Mouse (Mus musculus): ENCODE data around the gene Nlgn2. TPM values are rescaled to one million over a fixed set of nuclear protein-coding genes. Genes with fewer than 3 reads are reported as not detected.
A peak's percentile ranks its signal among the peaks of the same experiment; 100 is the strongest.

Nlgn2 gene
- polyA plus RNA-seq, 1 experiment from 2014 or later, result 14.7 TPM

DNA sequence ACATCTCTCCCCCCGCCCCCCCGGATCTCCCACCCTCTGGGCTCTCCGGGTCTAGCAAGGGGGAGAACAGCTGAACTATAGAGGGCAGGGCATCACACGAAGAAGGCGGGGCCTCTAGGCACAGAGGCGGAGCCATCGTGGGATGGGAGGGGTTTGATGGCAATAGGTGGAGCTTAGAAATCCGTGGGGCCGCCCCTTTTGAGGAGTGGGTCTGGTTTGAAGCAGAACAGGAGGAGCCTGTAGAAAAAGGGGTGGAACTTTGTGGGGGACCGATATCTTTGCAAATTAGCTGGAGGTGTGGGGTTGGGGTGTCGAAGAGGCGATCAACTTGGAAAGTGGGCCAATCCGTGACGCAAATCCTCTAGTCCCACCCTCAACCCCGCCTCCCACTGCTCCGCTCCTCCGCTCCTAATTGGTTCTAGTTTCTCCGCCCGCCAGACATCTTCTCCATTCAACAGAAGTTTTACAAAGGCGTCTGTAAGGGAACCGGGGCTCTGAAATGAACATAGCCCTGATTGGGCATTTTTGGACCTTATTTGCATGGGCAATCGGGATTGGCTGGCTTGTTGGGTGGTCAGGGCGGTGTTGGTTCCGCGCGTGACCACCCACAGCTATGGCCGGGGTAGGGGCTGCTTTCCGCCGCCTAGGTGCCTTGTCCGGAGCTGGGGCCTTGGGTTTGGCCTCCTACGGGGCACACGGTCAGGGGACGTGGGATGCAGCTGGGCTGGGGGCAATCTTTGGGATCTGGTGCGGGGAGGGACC, 549 bp upstream of the Nlgn2 start, which contains the start of gene Tmem256:
Gene Tmem256, plus strand, starts transcription at position 563 of the 762 bp plus-strand sequence.
- Histone ChIP-seq H3K27ac (peak within 1 kb of the TSS; percentile 97), H3K9ac (peak within 1 kb of the TSS; percentile 98), H3K4me3 (peak within 1 kb of the TSS; percentile 88), H3K4me1 (peaks cover 38% of the 10 kb centered on the region), H3K36me3 (peaks cover 8% of the 10 kb centered on the region; the same call in 1 of the 2 replicates), H3K4me2 (replicated peaks) (peak within 1 kb of the TSS; percentile 97), H3K27me3 (peaks cover 9% of the 10 kb centered on the region; the same call in 1 of the 2 replicates), H3K9me3 (replicated peaks) (no peaks in the 10 kb centered on the region)
- WGBS, result under 1% methylated on average over 34 of the region's 34 CpGs
- peak; percentile 89 for ATAC-seq (ENCODE audit: low FRiP score)

DNA sequence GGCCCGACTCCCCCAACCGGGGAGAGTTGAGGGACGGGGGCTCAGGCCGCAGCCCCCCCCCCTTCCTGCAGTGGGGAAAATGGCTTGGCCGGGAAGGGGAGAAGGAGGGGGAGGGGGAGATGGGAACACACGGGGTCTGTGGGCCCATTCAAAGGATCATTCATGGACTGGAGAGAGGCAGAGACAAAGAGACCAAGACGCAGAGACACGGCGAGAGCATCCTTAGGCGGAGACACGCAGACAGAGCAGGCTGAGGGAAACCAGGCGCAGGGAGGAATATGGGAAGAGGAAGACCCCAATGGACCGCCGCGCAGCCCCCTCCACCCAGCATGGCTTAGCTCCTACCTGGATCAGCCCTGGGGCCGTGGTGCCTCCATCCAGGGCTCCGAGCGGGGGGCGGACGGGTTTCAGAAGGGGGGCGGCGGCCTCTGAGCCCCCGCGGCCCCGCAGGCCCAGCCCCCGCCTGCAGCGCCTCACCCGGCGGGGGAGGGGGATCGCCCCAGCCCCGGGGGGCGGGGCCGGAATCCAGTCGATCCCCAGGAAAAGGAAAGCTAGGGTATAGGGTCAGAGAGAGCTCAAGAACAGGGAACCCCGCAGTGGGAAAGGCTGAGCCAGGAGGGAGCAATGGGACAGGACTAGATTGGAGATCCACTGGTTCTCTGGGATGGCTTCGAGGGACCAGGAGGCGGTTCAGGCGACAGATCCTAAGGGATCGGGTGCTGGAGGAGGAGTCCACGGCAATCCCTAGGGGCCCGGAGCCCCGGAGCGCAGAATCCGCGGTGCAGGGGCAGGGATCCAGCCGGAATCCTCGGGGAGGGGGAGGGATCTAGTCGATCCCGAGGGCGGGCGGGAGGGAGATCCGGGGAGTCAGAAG, 644 bp downstream of the Nlgn2 start:
- Histone ChIP-seq H3K4me2 (replicated peaks) (peak overlapping the region; percentile 97), H3K4me1 (peaks cover 40% of the 10 kb centered on the region)
- 2% methylated on average over 38 of the region's 52 CpGs for WGBS

DNA sequence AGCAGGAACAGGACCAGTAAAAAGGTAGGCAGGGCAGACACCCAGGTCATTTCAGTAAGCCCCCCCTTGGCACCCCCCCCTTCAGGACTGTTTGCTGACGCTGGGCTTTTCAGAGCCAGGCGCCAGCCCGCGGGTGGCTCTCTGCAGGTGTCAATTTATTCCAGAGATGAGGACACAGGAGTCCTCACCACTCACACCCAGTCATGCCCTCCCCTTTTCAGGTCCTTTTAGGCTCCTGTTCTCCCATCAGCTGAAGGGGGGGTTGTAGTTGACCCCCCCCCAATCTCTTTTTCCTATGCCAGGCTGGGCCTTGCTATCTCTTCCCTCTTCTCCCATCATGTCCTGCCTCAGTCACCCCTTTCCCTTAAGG, 1.6 kb downstream of the Nlgn2 start:
- H3K27ac ChIP-seq, result peak overlapping the region; percentile 97
- no peaks in the 10 kb centered on the region for H3K9me3 ChIP-seq (replicated peaks)
- ATAC-seq (ENCODE audit: low FRiP score), result no peak
- peak overlapping the region; percentile 88 for H3K4me3 ChIP-seq
- H3K4me2 ChIP-seq (replicated peaks), result peak overlapping the region; percentile 97
- WGBS, result 2% methylated on average over 4 of the region's 4 CpGs
- H3K27me3 ChIP-seq, result peaks cover 12% of the 10 kb centered on the region; the same call in 1 of the 2 replicates
- H3K4me1 ChIP-seq, result peaks cover 44% of the 10 kb centered on the region
- H3K9ac ChIP-seq, result peak overlapping the region; percentile 98
- H3K36me3 ChIP-seq, result peaks cover 30% of the 10 kb centered on the region

More for the DNA sequence above, 644 bp downstream of the Nlgn2 start:
- ATAC-seq (ENCODE audit: low FRiP score), result peak; percentile 12
- peaks cover 20% of the 10 kb centered on the region for H3K36me3 ChIP-seq
- H3K9ac ChIP-seq, result peak overlapping the region; percentile 98
- peaks cover 12% of the 10 kb centered on the region; the same call in 1 of the 2 replicates for H3K27me3 ChIP-seq
- H3K4me3 ChIP-seq, result peak overlapping the region; percentile 88
- H3K9me3 ChIP-seq (replicated peaks), result no peaks in the 10 kb centered on the region
- H3K27ac ChIP-seq, result peak overlapping the region; percentile 97

DNA sequence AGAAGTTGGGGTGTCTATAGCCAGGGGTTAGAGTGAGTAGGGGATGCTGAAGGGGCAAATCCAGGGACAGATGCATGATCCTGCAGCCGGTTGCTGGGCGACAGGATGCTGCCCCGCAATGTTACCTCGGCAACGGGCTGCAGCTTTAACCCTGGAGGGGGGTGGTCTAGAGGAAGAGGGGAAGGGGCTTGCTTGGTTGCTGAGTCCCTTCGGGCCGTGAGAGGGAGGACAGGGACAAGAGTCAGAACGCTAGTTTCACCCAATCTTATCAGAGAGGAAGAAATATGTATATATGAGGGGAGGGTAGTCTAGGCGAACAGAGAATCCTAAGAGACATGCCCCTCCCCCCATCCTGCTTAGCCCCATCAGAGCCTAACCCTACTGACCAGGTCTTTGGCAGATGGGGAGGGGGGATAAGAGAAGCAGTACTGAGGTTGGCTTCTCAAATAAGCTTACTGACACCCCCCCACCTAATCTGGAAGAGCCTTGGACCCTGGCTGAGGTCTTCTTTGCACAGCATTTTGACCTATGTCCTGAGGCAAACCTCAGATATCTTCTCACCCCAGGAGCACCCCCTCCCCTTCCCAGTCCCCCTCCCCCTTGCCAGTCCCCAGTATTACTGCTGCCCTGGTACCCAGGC, 2.1 kb downstream of the Nlgn2 start:
- 1% methylated on average over 9 of the region's 9 CpGs for WGBS
- no peak for ATAC-seq (ENCODE audit: low FRiP score)
- H3K4me1 ChIP-seq, result peaks cover 46% of the 10 kb centered on the region

DNA sequence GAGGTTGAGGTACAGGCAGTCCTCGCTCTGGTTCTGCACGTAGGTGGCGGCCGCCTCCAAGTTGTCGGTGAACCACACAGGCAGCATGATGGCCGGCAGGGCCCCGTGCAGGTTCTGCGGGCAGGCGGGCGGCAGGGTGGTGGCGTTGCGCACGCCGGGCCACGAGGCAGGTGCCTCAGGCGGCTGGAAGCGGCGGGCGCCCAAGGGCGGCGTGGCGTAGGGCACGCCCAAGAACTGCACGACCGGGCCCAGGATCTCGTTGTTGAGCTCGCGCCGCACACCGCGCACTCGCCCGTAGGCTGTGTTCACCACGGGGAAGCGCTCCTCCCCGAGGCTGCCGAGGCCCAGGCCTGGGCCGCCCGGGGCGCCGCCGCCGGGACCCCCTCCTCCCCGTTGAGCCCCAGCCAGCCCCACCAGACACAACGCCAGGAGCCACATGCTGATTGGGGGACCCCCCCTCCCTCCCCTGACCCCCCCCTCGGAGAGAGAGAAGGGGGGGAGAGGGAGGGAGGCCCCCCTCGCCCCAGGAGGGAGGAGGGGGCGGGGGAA, 3.5 kb downstream of the Nlgn2 start:
- H3K27ac ChIP-seq, result peak overlapping the region; percentile 44
- WGBS, result 7% methylated on average over 48 of the region's 48 CpGs

More for the DNA sequence above, 2.1 kb downstream of the Nlgn2 start:
- Histone ChIP-seq H3K4me2 (replicated peaks) (peak overlapping the region; percentile 97), H3K9me3 (replicated peaks) (no peaks in the 10 kb centered on the region), H3K36me3 (peaks cover 33% of the 10 kb centered on the region), H3K4me3 (peak overlapping the region; percentile 88), H3K27ac (peak overlapping the region; percentile 97), H3K27me3 (peaks cover 12% of the 10 kb centered on the region; the same call in 1 of the 2 replicates), H3K9ac (peak overlapping the region; percentile 98)

DNA sequence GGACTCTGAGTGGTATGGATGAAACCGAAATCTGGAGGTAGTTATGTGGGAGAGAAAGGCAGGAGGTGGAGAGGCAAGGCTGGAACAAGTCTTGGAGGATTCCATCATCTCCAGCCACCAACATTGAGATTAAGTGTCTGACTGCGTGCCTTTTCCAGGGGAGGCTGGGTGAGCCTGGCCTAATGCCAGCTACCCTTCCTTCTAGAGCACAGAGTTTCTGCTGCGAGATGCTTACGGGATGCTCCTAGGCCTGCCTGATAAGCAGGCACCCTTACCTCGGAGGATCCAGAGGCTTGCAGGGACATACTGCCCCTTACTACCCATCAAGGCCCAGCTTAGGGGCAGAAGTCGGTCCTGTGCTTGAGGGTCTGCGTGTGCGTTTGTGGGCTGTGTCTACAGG, 4.0 kb downstream of the Nlgn2 start:
- WGBS, result 68% methylated on average over 8 of the region's 8 CpGs
- Histone ChIP-seq H3K4me2 (replicated peaks) (peak overlapping the region; percentile 97), H3K36me3 (peaks cover 38% of the 10 kb centered on the region), H3K27ac (no peak overlapping the region), H3K4me1 (peaks cover 49% of the 10 kb centered on the region), H3K4me3 (peak overlapping the region; percentile 88), H3K9me3 (replicated peaks) (no peaks in the 10 kb centered on the region), H3K27me3 (peaks cover 12% of the 10 kb centered on the region; the same call in 1 of the 2 replicates), H3K9ac (peak overlapping the region; percentile 98)
- ATAC-seq (ENCODE audit: low FRiP score), result no peak

More for the DNA sequence above, 3.5 kb downstream of the Nlgn2 start:
- Histone ChIP-seq H3K27me3 (peaks cover 12% of the 10 kb centered on the region; the same call in 1 of the 2 replicates), H3K9me3 (replicated peaks) (no peaks in the 10 kb centered on the region), H3K4me3 (peak overlapping the region; percentile 88), H3K9ac (peak overlapping the region; percentile 98), H3K4me2 (replicated peaks) (peak overlapping the region; percentile 97), H3K4me1 (peaks cover 48% of the 10 kb centered on the region), H3K36me3 (peaks cover 36% of the 10 kb centered on the region)
- no peak for ATAC-seq (ENCODE audit: low FRiP score)

DNA sequence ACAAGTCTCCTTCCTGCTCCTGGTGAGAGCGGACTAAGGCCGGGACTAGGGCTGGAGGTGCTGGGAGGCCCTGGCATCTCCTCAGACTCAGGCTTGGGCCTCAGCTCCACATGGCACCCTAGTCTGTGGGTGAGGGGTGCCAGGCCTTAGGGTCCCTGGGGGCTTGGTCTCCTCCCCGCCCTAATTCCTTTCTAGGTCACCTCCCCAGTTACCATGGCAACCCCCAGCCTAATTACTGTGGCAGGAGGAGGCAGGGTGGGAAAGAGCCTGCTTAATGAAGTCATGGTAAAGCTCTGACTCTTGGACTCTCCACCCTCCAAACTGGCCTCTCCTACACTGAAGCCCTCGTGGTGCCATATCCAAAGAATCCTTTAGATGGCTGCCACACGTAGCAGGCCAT, 8.8 kb downstream of the Nlgn2 start:
- Histone ChIP-seq H3K4me3 (no peak overlapping the region), H3K4me1 (peaks cover 22% of the 10 kb centered on the region), H3K9me3 (replicated peaks) (no peaks in the 10 kb centered on the region), H3K27me3 (0 out of 2 replicates have a peak, but pooled peaks cover 9% of the 10 kb centered on the region), H3K27ac (no peak overlapping the region), H3K36me3 (peaks cover 84% of the 10 kb centered on the region), H3K9ac (no peak overlapping the region), H3K4me2 (replicated peaks) (no peak overlapping the region)
- 62% methylated on average over 5 of the region's 5 CpGs for WGBS
- ATAC-seq (ENCODE audit: low FRiP score), result no peak

DNA sequence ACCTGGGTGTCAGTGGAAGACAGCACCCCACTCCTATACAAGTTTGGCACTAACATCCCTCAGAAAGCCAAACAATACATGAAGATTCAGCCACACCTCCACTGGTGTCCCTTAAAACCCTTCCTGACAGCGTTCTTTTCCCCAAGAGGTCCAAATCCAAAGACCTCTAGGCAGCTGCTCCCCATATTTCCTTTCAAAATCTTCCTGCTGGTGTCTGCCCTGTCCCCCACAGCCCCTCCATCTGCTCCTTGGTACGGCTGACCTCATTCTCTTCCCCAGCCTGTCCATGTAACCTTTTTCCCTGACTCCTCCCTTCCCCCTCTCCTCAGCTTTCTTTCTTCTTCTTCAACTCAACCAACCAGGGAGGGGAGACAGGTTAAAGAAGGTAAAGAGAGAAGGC, 14.1 kb downstream of the Nlgn2 start:
- no peak overlapping the region for H3K4me2 ChIP-seq (replicated peaks)
- H3K4me1 ChIP-seq, result no peaks in the 10 kb centered on the region
- H3K4me3 ChIP-seq, result no peak overlapping the region
- no peak for ATAC-seq (ENCODE audit: low FRiP score)
- no peaks in the 10 kb centered on the region for H3K9me3 ChIP-seq (replicated peaks)
- 77% methylated on average over 2 of the region's 2 CpGs for WGBS
- no peak overlapping the region for H3K9ac ChIP-seq
- H3K27ac ChIP-seq, result 0 out of 2 replicates have a peak overlapping the region, but pooled peaks have one; percentile 7
- peaks cover 46% of the 10 kb centered on the region for H3K36me3 ChIP-seq
- H3K27me3 ChIP-seq, result no peaks in the 10 kb centered on the region

DNA sequence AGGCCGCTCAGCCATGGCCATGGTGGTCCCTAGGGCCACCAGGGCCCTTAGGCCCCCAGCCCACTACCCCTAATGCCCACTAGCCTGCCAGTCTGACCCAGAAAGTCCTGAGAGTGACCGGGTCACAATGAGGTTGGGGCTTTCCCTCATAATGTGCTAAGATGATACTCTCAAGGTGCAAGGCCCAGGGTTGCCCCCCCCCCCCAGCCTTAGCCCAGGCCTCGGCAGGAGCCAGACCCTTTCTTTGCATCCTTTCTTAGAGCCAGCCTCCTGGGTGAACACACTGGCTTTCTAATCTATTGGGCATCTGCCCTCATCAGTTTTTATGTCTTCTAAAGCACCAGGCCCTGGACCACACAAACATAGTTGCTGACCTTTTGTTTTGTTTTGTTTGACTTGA, 15.5 kb downstream of the Nlgn2 start, which contains the start of gene Spem1:
Gene Spem1, minus strand, starts transcription at position 101 of the 400 bp plus-strand sequence.
- no peak within 1 kb of the TSS for H3K9ac ChIP-seq
- H3K27me3 ChIP-seq, result no peaks in the 10 kb centered on the region
- H3K9me3 ChIP-seq (replicated peaks), result 0 out of 2 replicates have a peak, but pooled peaks cover 6% of the 10 kb centered on the region
- no peak within 1 kb of the TSS for H3K4me2 ChIP-seq (replicated peaks)
- WGBS, result 83% methylated on average over 3 of the region's 3 CpGs
- no peak within 1 kb of the TSS for H3K27ac ChIP-seq
- H3K4me3 ChIP-seq, result no peak within 1 kb of the TSS
- ATAC-seq (ENCODE audit: low FRiP score), result no peak
- H3K36me3 ChIP-seq, result peaks cover 33% of the 10 kb centered on the region
- H3K4me1 ChIP-seq, result no peaks in the 10 kb centered on the region

DNA sequence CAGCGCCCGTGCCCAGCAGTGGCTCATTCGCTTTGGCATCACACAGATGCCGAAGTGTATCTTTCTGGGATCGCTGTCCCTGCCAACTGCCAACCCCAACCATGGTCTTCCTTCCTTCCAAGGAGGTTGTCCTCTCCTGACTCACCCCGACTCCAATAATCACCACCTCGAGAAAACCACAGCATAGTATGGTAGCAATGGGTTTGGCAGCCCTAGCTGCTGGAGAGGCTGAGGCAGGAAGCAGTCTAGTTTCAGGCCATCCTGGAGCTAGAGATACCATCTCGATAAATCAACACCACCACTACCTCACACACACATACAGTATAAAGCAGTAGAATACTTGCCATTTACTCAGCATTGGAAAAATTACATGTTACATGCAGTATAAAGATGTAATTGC, 18.7 kb downstream of the Nlgn2 start:
- H3K4me2 ChIP-seq (replicated peaks), result no peak overlapping the region
- no peak for ATAC-seq (ENCODE audit: low FRiP score)
- H3K27ac ChIP-seq, result no peak overlapping the region
- no peak overlapping the region for H3K9ac ChIP-seq
- no peak overlapping the region for H3K4me3 ChIP-seq
- H3K27me3 ChIP-seq, result no peaks in the 10 kb centered on the region
- H3K36me3 ChIP-seq, result peaks cover under 1% of the 10 kb centered on the region; the same call in 1 of the 2 replicates
- 90% methylated on average over 8 of the region's 8 CpGs for WGBS
- no peaks in the 10 kb centered on the region for H3K4me1 ChIP-seq
- H3K9me3 ChIP-seq (replicated peaks), result 0 out of 2 replicates have a peak, but pooled peaks cover 10% of the 10 kb centered on the region

DNA sequence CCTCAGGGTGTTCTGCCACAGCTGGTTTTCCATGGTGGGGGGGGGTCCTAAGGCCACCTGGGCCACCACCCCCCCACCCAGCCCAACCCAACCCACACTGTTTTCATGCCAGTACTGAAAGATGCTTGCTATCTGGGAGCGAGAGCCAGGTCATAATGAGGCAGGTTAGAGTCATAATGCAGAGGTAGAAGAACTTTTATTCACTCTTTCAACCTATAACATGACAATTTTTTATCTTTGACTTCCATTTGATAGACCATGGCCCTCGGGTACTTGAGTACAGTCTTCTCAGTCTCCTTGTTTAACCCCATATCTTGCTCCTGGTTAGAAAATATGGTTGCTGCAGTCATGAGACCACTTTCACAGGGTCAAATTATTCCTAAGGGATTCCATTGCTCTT, 19.2 kb downstream of the Nlgn2 start, which contains the start of gene Spem2:
Gene Spem2, minus strand, starts transcription at position 101 of the 400 bp plus-strand sequence.
- Histone ChIP-seq H3K9ac (no peak within 1 kb of the TSS), H3K27ac (no peak within 1 kb of the TSS), H3K4me2 (replicated peaks) (no peak within 1 kb of the TSS), H3K4me1 (no peaks in the 10 kb centered on the region), H3K36me3 (no peaks in the 10 kb centered on the region), H3K27me3 (no peaks in the 10 kb centered on the region), H3K4me3 (no peak within 1 kb of the TSS), H3K9me3 (replicated peaks) (0 out of 2 replicates have a peak, but pooled peaks cover 10% of the 10 kb centered on the region)
- 71% methylated on average over 2 of the region's 2 CpGs for WGBS
- no peak for ATAC-seq (ENCODE audit: low FRiP score)

Data from hindbrain, embryonic 12.5 days (tissue).